Mouse (Mus musculus) CD4-positive, CD25-positive, alpha-beta regulatory T cell, adult 2 months (primary cell): ENCODE data around the gene Olfr412.

Source experiments
- DNase-seq: peaks from one replicate; pipeline ENCODE4 v3.0.0-alpha.2; 2012; ENCODE audit warnings: low read depth, low spot score

Gene Olfr412

DNA sequence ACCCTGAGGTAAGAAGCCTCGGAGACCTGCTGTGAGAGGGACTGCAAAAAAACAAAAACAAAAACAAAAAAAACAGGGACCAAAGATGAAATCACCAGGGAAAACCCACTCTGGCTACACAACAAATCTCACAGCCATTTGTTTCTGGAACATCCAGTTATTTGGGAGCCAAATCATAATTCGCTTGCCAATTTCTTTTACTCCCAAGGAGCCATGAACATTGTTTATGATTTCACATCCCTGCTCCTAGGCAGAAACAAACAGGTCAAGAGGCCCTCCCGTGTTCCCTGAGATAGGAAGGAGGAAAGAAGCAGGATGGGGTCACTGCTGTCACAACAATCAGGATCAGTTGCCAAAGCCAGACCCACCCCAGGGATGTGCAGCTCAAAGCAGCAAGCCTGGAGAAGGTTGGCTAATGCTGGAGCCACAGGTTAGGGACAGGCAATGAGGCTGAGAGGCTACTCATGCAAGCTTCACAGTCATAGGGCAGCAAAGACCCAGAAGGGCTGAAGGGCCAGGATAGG is 51.6 kb downstream of the Olfr412 start:
- no peak for DNase-seq

DNA sequence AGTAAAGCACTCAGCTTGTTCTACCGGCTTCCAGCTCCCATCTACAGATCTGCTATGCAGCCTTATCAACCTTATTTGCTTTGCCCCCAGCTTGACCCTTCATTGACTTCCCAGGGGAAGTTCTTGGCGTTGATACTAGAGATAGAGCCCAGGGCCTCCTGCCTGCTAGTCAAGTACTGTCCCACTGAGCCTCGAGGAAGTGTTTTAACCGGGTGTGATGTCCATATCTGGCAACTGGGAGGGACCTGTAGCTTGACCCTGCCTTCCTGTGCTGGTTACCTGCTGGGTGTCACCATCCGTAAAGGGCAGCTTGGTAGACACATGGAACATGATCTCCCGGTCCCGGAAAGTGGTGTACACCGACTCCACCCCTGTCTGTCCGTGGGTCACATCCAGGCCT is 52.2 kb downstream of the Olfr412 start:
- DNase-seq, result no peak

DNA sequence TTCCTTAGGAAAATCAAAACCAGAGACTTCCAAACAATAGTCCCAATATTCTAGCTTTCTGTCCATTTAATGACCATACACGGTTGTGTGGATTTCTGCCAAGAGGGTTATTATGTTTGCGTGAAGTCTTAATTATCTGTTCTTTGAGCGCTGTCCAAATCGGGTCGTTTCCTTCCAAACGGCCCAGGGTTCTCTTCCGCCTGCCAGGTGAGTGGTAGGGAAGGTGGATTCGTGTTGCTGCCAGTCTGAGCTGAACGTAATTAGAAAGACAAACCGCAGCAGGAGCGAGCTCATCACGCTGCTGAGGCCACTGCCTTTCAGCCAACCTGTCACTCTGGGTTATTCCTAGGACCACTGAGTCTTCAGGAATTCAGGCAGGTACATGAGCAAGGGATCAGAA is 53.9 kb downstream of the Olfr412 start:
- no peak for DNase-seq
